Mouse (Mus musculus) adrenal gland, adult (tissue): ENCODE data around the gene Slc1a4.

Experiments used
- DNase-seq, 2 experiments: peaks; one replicate each; pipeline ENCODE4 v3.0.0; 2022 to 2023; ENCODE audit warnings: low spot score in 1 of 2; ENCODE audit not compliant: inconsistent age in 2 of 2

Slc1a4 gene

GRCm38 (mm10) chr11:20326328-20326995 lies 6.1 kb downstream of the Slc1a4 start:
- DNase-seq = no peak

- no peak for DNase-seq
Measured at GRCm38 (mm10) chr11:20325073-20325694, 7.3 kb downstream of the Slc1a4 start.

GRCm38 (mm10) chr11:20324006-20324405 lies 8.5 kb downstream of the Slc1a4 start:
- no peak for DNase-seq

- no peak for DNase-seq
Measured at GRCm38 (mm10) chr11:20322366-20322765, 10.1 kb downstream of the Slc1a4 start.

- DNase-seq = no peak
Measured at GRCm38 (mm10) chr11:20320661-20321060, 11.9 kb downstream of the Slc1a4 start.

- DNase-seq = no peak
Measured at GRCm38 (mm10) chr11:20318659-20319454, 13.7 kb downstream of the Slc1a4 start.

GRCm38 (mm10) chr11:20313576-20313975 lies 18.9 kb downstream of the Slc1a4 start:
- DNase-seq = no peak

GRCm38 (mm10) chr11:20309044-20309443 lies 23.5 kb downstream of the Slc1a4 start:
- no peak for DNase-seq

- DNase-seq = no peak
Measured at GRCm38 (mm10) chr11:20307409-20307808, 25.1 kb downstream of the Slc1a4 start.

- no peak for DNase-seq
Measured at GRCm38 (mm10) chr11:20305641-20306040, 26.9 kb downstream of the Slc1a4 start.

GRCm38 (mm10) chr11:20304341-20304740 lies 28.2 kb downstream of the Slc1a4 start:
- DNase-seq = peak; percentile 38 to 79

- no peak for DNase-seq
Measured at GRCm38 (mm10) chr11:20301332-20301731, 31.2 kb downstream of the Slc1a4 start.

GRCm38 (mm10) chr11:20300850-20301249 lies 31.7 kb downstream of the Slc1a4 start:
- no peak for DNase-seq

GRCm38 (mm10) chr11:20299900-20300299 lies 32.6 kb downstream of the Slc1a4 start:
- no peak for DNase-seq

GRCm38 (mm10) chr11:20284463-20284862 lies 48.0 kb downstream of the Slc1a4 start:
- DNase-seq = no peak

- DNase-seq = no peak
Measured at GRCm38 (mm10) chr11:20282601-20283219, 49.8 kb downstream of the Slc1a4 start.

- peak; percentile 71 to 75 for DNase-seq
Measured at GRCm38 (mm10) chr11:20280982-20281381, 51.5 kb downstream of the Slc1a4 start.

GRCm38 (mm10) chr11:20278702-20279101 lies 53.8 kb downstream of the Slc1a4 start:
- DNase-seq = no peak

GRCm38 (mm10) chr11:20277106-20277505 lies 55.4 kb downstream of the Slc1a4 start:
- no peak for DNase-seq

GRCm38 (mm10) chr11:20275974-20276373 lies 56.5 kb downstream of the Slc1a4 start:
- no peak for DNase-seq

GRCm38 (mm10) chr11:20269885-20270284 lies 62.6 kb downstream of the Slc1a4 start:
- no peak for DNase-seq
